Mouse (Mus musculus): ENCODE results near the gene Arpp19. TPM values are rescaled to one million over a fixed set of nuclear protein-coding genes. Genes with fewer than 3 reads are reported as not detected.

Gene Arpp19
- polyA plus RNA-seq, 2 experiments, result 73.2 to 290 TPM

GRCm38 (mm10) chr9:75077191-75077590, 39.8 kb downstream of the Arpp19 start:
- no peak for ATAC-seq (ENCODE audit: low FRiP score, low read depth)

GRCm38 (mm10) chr9:75085242-75085824, 47.9 kb downstream of the Arpp19 start:
- Histone ChIP-seq H3K36me3 (ENCODE audit: control insufficient read depth, insufficient read depth, low read length) (no peaks in the 10 kb centered on the region), H3K27ac (replicated peaks; ENCODE audit: low read depth, low read length) (no peak overlapping the region), H3K9ac (ENCODE audit: low read depth, low read length, severe bottlenecking) (no peak overlapping the region), H3K4me3 (replicated peaks; ENCODE audit: low read length) (no peak overlapping the region), H3K9me3 (ENCODE audit: control insufficient read depth, low read length) (no peaks in the 10 kb centered on the region), H3K4me2 (replicated peaks; ENCODE audit: low read depth, low read length, severe bottlenecking) (no peak overlapping the region), H3K27me3 (ENCODE audit: control insufficient read depth, insufficient read depth, low read length) (no peaks in the 10 kb centered on the region), H3K4me1 (ENCODE audit: control insufficient read depth, insufficient read depth, low read length) (no peaks in the 10 kb centered on the region)
- no peak for ATAC-seq (ENCODE audit: low FRiP score, low read depth)
- WGBS, result 80% methylated on average over 5 of the region's 5 CpGs
- no peak for TF ChIP-seq POLR2A (IDR thresholded peaks at IDR 0.05; ENCODE audit: borderline replicate concordance, extremely low read depth, insufficient read depth, insufficient read length)
- DNase-seq (ENCODE audit: low spot score), result no peak

More at GRCm38 (mm10) chr9:75077191-75077590, 39.8 kb downstream of the Arpp19 start:
- no peak overlapping the region for H3K4me3 ChIP-seq (replicated peaks; ENCODE audit: low read length)
- no peak for TF ChIP-seq POLR2A (IDR thresholded peaks at IDR 0.05; ENCODE audit: borderline replicate concordance, extremely low read depth, insufficient read depth, insufficient read length)
- no peak overlapping the region for H3K27ac ChIP-seq (replicated peaks; ENCODE audit: low read depth, low read length)
- DNase-seq (ENCODE audit: low spot score), result no peak
- H3K9ac ChIP-seq (ENCODE audit: low read depth, low read length, severe bottlenecking), result no peak overlapping the region
- no peak overlapping the region for H3K4me2 ChIP-seq (replicated peaks; ENCODE audit: low read depth, low read length, severe bottlenecking)
- no peaks in the 10 kb centered on the region for H3K9me3 ChIP-seq (ENCODE audit: control insufficient read depth, low read length)
- no peaks in the 10 kb centered on the region for H3K4me1 ChIP-seq (ENCODE audit: control insufficient read depth, insufficient read depth, low read length)
- H3K27me3 ChIP-seq (ENCODE audit: control insufficient read depth, insufficient read depth, low read length), result no peaks in the 10 kb centered on the region
- no peaks in the 10 kb centered on the region for H3K36me3 ChIP-seq (ENCODE audit: control insufficient read depth, insufficient read depth, low read length)

GRCm38 (mm10) chr9:75087823-75088222, 50.4 kb downstream of the Arpp19 start:
- no peak for ATAC-seq (ENCODE audit: low FRiP score, low read depth)
- Histone ChIP-seq H3K4me1 (ENCODE audit: control insufficient read depth, insufficient read depth, low read length) (no peaks in the 10 kb centered on the region), H3K9ac (ENCODE audit: low read depth, low read length, severe bottlenecking) (no peak overlapping the region), H3K36me3 (ENCODE audit: control insufficient read depth, insufficient read depth, low read length) (no peaks in the 10 kb centered on the region), H3K27ac (replicated peaks; ENCODE audit: low read depth, low read length) (no peak overlapping the region), H3K27me3 (ENCODE audit: control insufficient read depth, insufficient read depth, low read length) (no peaks in the 10 kb centered on the region), H3K4me3 (replicated peaks; ENCODE audit: low read length) (no peak overlapping the region), H3K9me3 (ENCODE audit: control insufficient read depth, low read length) (no peaks in the 10 kb centered on the region), H3K4me2 (replicated peaks; ENCODE audit: low read depth, low read length, severe bottlenecking) (no peak overlapping the region)
- TF ChIP-seq POLR2A (IDR thresholded peaks at IDR 0.05; ENCODE audit: borderline replicate concordance, extremely low read depth, insufficient read depth, insufficient read length), result no peak
- no peak for DNase-seq (ENCODE audit: low spot score)
- WGBS, result 51% methylated on average over 2 of the region's 2 CpGs

- no peak for ATAC-seq (ENCODE audit: low FRiP score, low read depth)
- Histone ChIP-seq H3K4me1 (ENCODE audit: control insufficient read depth, insufficient read depth, low read length) (no peaks in the 10 kb centered on the region), H3K36me3 (ENCODE audit: control insufficient read depth, insufficient read depth, low read length) (no peaks in the 10 kb centered on the region), H3K27me3 (ENCODE audit: control insufficient read depth, insufficient read depth, low read length) (no peaks in the 10 kb centered on the region), H3K4me2 (replicated peaks; ENCODE audit: low read depth, low read length, severe bottlenecking) (no peak overlapping the region), H3K4me3 (replicated peaks; ENCODE audit: low read length) (no peak overlapping the region), H3K9me3 (ENCODE audit: control insufficient read depth, low read length) (no peaks in the 10 kb centered on the region), H3K27ac (replicated peaks; ENCODE audit: low read depth, low read length) (no peak overlapping the region), H3K9ac (ENCODE audit: low read depth, low read length, severe bottlenecking) (no peak overlapping the region)
- 75% methylated on average over 3 of the region's 3 CpGs for WGBS
- no peak for DNase-seq (ENCODE audit: low spot score)
- TF ChIP-seq POLR2A (IDR thresholded peaks at IDR 0.05; ENCODE audit: borderline replicate concordance, extremely low read depth, insufficient read depth, insufficient read length), result no peak
Observed at GRCm38 (mm10) chr9:75089285-75089684, 51.9 kb downstream of the Arpp19 start.

- Histone ChIP-seq H3K27ac (replicated peaks; ENCODE audit: low read depth, low read length) (no peak overlapping the region), H3K4me2 (replicated peaks; ENCODE audit: low read depth, low read length, severe bottlenecking) (no peak overlapping the region), H3K9ac (ENCODE audit: low read depth, low read length, severe bottlenecking) (no peak overlapping the region), H3K4me3 (replicated peaks; ENCODE audit: low read length) (no peak overlapping the region), H3K36me3 (ENCODE audit: control insufficient read depth, insufficient read depth, low read length) (no peaks in the 10 kb centered on the region), H3K4me1 (ENCODE audit: control insufficient read depth, insufficient read depth, low read length) (no peaks in the 10 kb centered on the region), H3K27me3 (ENCODE audit: control insufficient read depth, insufficient read depth, low read length) (no peaks in the 10 kb centered on the region), H3K9me3 (ENCODE audit: control insufficient read depth, low read length) (no peaks in the 10 kb centered on the region)
- WGBS, result 47% methylated on average over 1 of the region's 1 CpGs
- TF ChIP-seq POLR2A (IDR thresholded peaks at IDR 0.05; ENCODE audit: borderline replicate concordance, extremely low read depth, insufficient read depth, insufficient read length), result no peak
- DNase-seq (ENCODE audit: low spot score) (no peak), ATAC-seq (ENCODE audit: low FRiP score, low read depth) (no peak)
Observed at GRCm38 (mm10) chr9:75092134-75092533, 54.7 kb downstream of the Arpp19 start.

- WGBS, result 82% methylated on average over 3 of the region's 3 CpGs
- Histone ChIP-seq H3K4me2 (replicated peaks; ENCODE audit: low read depth, low read length, severe bottlenecking) (no peak overlapping the region), H3K9ac (ENCODE audit: low read depth, low read length, severe bottlenecking) (no peak overlapping the region), H3K36me3 (ENCODE audit: control insufficient read depth, insufficient read depth, low read length) (no peaks in the 10 kb centered on the region), H3K4me1 (ENCODE audit: control insufficient read depth, insufficient read depth, low read length) (no peaks in the 10 kb centered on the region), H3K9me3 (ENCODE audit: control insufficient read depth, low read length) (no peaks in the 10 kb centered on the region), H3K27me3 (ENCODE audit: control insufficient read depth, insufficient read depth, low read length) (no peaks in the 10 kb centered on the region), H3K27ac (replicated peaks; ENCODE audit: low read depth, low read length) (no peak overlapping the region), H3K4me3 (replicated peaks; ENCODE audit: low read length) (no peak overlapping the region)
- no peak for ATAC-seq (ENCODE audit: low FRiP score, low read depth)
- no peak for TF ChIP-seq POLR2A (IDR thresholded peaks at IDR 0.05; ENCODE audit: borderline replicate concordance, extremely low read depth, insufficient read depth, insufficient read length)
- no peak for DNase-seq (ENCODE audit: low spot score)
Observed at GRCm38 (mm10) chr9:75094762-75095161, 57.3 kb downstream of the Arpp19 start.

All from limb, embryonic 14.5 days (tissue).